Comparison of ENCODE assay signal across 8 mouse cellular contexts in the genomic region with DNA sequence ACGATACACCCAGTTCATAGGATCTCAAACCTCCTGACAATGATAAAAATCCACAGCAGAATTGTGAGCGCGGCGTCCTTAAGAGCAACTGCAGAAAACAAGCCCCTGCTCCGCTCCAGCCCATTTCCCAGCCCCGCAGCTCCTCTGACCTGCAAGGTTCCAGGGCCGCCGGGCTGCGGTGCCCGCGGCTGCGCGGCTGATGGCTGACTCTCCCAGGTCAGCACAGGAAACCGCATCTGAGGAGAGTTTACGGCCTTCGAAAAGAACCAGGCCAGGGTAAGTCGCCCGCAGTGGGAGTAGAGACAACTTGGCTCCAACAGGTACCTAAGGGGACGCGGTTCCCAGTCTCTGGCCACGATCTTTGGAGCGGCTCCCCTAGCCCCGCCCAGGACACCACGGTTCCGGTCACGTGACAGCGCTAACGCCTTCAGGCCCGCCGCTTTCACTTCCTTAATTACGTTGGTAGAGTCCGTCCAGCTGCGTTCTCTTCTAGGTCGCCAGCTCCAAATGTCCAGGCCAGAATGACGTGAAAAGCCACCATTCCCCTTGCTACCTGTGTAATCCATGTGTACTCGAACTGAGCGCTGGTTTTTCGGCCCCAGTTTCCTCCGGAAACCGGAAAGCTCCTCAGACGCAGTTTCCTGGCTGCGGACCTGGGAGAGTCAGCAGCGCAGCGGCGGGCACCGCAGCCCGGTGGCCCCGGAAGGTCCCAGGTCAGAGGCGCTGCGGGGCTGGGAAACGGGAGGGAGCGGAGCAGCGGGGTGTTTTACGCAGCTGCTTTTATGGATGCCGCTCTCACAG. TPM values are rescaled to one million over a fixed set of nuclear protein-coding genes. Genes with fewer than 3 reads are reported as not detected.
A peak's percentile ranks its signal among the peaks of the same experiment; 100 is the strongest.
DNase-seq lines count a peak whose midpoint lies in the region; ATAC-seq lines count a peak whose summit lies in the region.
"Not testable (repeated sequence)": the region's sequence is repeated elsewhere in the genome, so short reads cannot be mapped to it uniquely, and the experiment has no call there.

A gene (minus strand): TSS at position 358 of the 801 bp plus-strand sequence.
A gene (plus strand): TSS at position 446 of the 801 bp plus-strand sequence.

- WGBS in intestine, embryonic 14.5 days, result under 1% methylated on average over 39 of the region's 55 CpGs

- H3K27me3 ChIP-seq in intestine, embryonic 14.5 days (replicated peaks; ENCODE audit: control insufficient read depth, insufficient read depth, low read length), result not testable (repeated sequence)

- peak within 1 kb of the TSS; percentile 85 for H3K27ac ChIP-seq in intestine, embryonic 14.5 days (ENCODE audit: low read depth)

- peak within 1 kb of the TSS; percentile 68 for H3K4me2 ChIP-seq in intestine, embryonic 14.5 days (ENCODE audit: low read length)

- H3K4me1 ChIP-seq in intestine, embryonic 14.5 days (replicated peaks; ENCODE audit: control insufficient read depth, insufficient read depth, low read length), result not testable (repeated sequence)

- intact Hi-C loops in left cerebral cortex, postnatal 14 days (cut with DNase I), result not testable (repeated sequence)

- ATAC-seq in intestine, embryonic 14.5 days (replicated peaks; ENCODE audit: low FRiP score, low TSS enrichment, low read depth), result peak; percentile 96
- peak; percentile 96 for ATAC-seq in megakaryocyte-erythroid progenitor cell, adult 5-6 weeks (replicated peaks; ENCODE audit: low FRiP score, low TSS enrichment, poor library complexity, severe bottlenecking)

- not testable (repeated sequence) for H3K36me3 ChIP-seq in intestine, embryonic 14.5 days (ENCODE audit: control insufficient read depth, insufficient read depth, low read length)

- H3K9me3 ChIP-seq in intestine, embryonic 14.5 days (ENCODE audit: control insufficient read depth, low read length), result not testable (repeated sequence)

- peak within 1 kb of the TSS; percentile 70 for H3K4me3 ChIP-seq in intestine, embryonic 14.5 days (ENCODE audit: low read depth, low read length)

- H3K9ac ChIP-seq in intestine, embryonic 14.5 days (ENCODE audit: low read length), result peak within 1 kb of the TSS; percentile 76

- peak; percentile 56 to 71 for DNase-seq in adrenal gland, adult 18-20 months (ENCODE audit: low spot score in 2 of 2)
- peak; percentile 80 for DNase-seq in embryo, embryonic 11 days
- peak; percentile 74 for DNase-seq in gastrocnemius, postnatal 25 days
- peak; percentile 87 for DNase-seq in intestine, embryonic 14.5 days (ENCODE audit: low spot score)
- DNase-seq in left cerebral cortex, postnatal 14 days (ENCODE audit: low spot score in 2 of 2), result peak; percentile 66 to 71
- DNase-seq in right cerebral cortex, postnatal 14 days, result peak; percentile 60
- peak; percentile 72 to 73 for DNase-seq in urinary bladder, postnatal 36 days (ENCODE audit: low spot score in 2 of 2)

RNA-seq across cellular contexts. Expression of the first gene that starts in this region (rescaled TPM):
- total RNA-seq in adrenal gland, adult 18-20 months (2021), result 1 to 10 TPM; 7.5 TPM
- total RNA-seq in gastrocnemius, postnatal 25 days (2021), result 1 to 10 TPM; 5.2 to 5.6 TPM
- polyA plus RNA-seq in intestine, embryonic 14.5 days (2014; fragmentation: Nextera tagmentation; extraction: Ambion mirVana), result 19.8 and 24.9 TPM in 2 replicates
- total RNA-seq in left cerebral cortex, postnatal 14 days (2021), result 10 to 100 TPM; 14.7 to 15.2 TPM
- total RNA-seq in megakaryocyte-erythroid progenitor cell, adult 5-6 weeks (2014; fragmentation: Nextera tagmentation), result 15.5 and 22.4 TPM in 2 replicates
- total RNA-seq in megakaryocyte-erythroid progenitor cell, adult 5-6 weeks (2017), result 19.7 and 29.9 TPM in 2 replicates

RNA-seq across cellular contexts. Expression of the second gene that starts in this region (rescaled TPM):
- 10 to 100 TPM; 10.9 to 12.6 TPM for total RNA-seq in adrenal gland, adult 18-20 months (2021)
- total RNA-seq in gastrocnemius, postnatal 25 days (2021), result 10 to 100 TPM; 16.8 to 17.6 TPM
- 15.3 and 17.0 TPM in 2 replicates for polyA plus RNA-seq in intestine, embryonic 14.5 days (2014; fragmentation: Nextera tagmentation; extraction: Ambion mirVana)
- 10 to 100 TPM; 17.7 to 18.8 TPM for total RNA-seq in left cerebral cortex, postnatal 14 days (2021)
- 12.4 and 18.7 TPM in 2 replicates for total RNA-seq in megakaryocyte-erythroid progenitor cell, adult 5-6 weeks (2014; fragmentation: Nextera tagmentation)
- 14.7 and 18.8 TPM in 2 replicates for total RNA-seq in megakaryocyte-erythroid progenitor cell, adult 5-6 weeks (2017)

Comparison
In these comparisons a context has a peak if more than half of its experiments do, and no peak if none do; other contexts are left out.
1. Peak in every context shown above with its lines: DNase-seq, ATAC-seq, H3K4me3 ChIP-seq and H3K27ac ChIP-seq.